Mouse (Mus musculus): ENCODE measurements around the gene Lhfpl5.

Gene Lhfpl5

GRCm38 (mm10) chr17:28572521-28572920 is 2.9 kb upstream of the Lhfpl5 start:
- no peak for DNase-seq (ENCODE audit: low spot score in 2 of 2)

- DNase-seq (ENCODE audit: low spot score in 2 of 2), result no peak
Measured at GRCm38 (mm10) chr17:28572941-28573340, 2.5 kb upstream of the Lhfpl5 start.

GRCm38 (mm10) chr17:28580396-28580795 is 5.0 kb downstream of the Lhfpl5 start:
- DNase-seq (ENCODE audit: low spot score in 2 of 2), result peak in 1 of 2 experiments; percentile 59

GRCm38 (mm10) chr17:28581056-28581455 is 5.6 kb downstream of the Lhfpl5 start:
- no peak for DNase-seq (ENCODE audit: low spot score in 2 of 2)

GRCm38 (mm10) chr17:28586509-28586908 is 11.1 kb downstream of the Lhfpl5 start:
- no peak for DNase-seq (ENCODE audit: low spot score in 2 of 2)

- DNase-seq (ENCODE audit: low spot score in 2 of 2), result no peak
Measured at GRCm38 (mm10) chr17:28588591-28588990, 13.2 kb downstream of the Lhfpl5 start.

- no peak for DNase-seq (ENCODE audit: low spot score in 2 of 2)
Measured at GRCm38 (mm10) chr17:28590596-28590995, 15.2 kb downstream of the Lhfpl5 start.

- DNase-seq (ENCODE audit: low spot score in 2 of 2), result no peak
Measured at GRCm38 (mm10) chr17:28591476-28591875, 16.0 kb downstream of the Lhfpl5 start.

- DNase-seq (ENCODE audit: low spot score in 2 of 2), result peak; percentile 78 to 87
Measured at GRCm38 (mm10) chr17:28592998-28593397, 17.6 kb downstream of the Lhfpl5 start.

GRCm38 (mm10) chr17:28593965-28594364 is 18.5 kb downstream of the Lhfpl5 start:
- DNase-seq (ENCODE audit: low spot score in 2 of 2), result no peak

GRCm38 (mm10) chr17:28600780-28601179 is 25.3 kb downstream of the Lhfpl5 start:
- no peak for DNase-seq (ENCODE audit: low spot score in 2 of 2)

- DNase-seq (ENCODE audit: low spot score in 2 of 2), result no peak
Measured at GRCm38 (mm10) chr17:28601557-28602250, 26.3 kb downstream of the Lhfpl5 start.

GRCm38 (mm10) chr17:28609543-28609942 is 34.1 kb downstream of the Lhfpl5 start:
- no peak for DNase-seq (ENCODE audit: low spot score in 2 of 2)

- DNase-seq (ENCODE audit: low spot score in 2 of 2), result no peak
Measured at GRCm38 (mm10) chr17:28612603-28613002, 37.2 kb downstream of the Lhfpl5 start.

- DNase-seq (ENCODE audit: low spot score in 2 of 2), result no peak
Measured at GRCm38 (mm10) chr17:28613096-28613495, 37.7 kb downstream of the Lhfpl5 start.

- DNase-seq (ENCODE audit: low spot score in 2 of 2), result no peak
Measured at GRCm38 (mm10) chr17:28615332-28615731, 39.9 kb downstream of the Lhfpl5 start.

- DNase-seq (ENCODE audit: low spot score in 2 of 2), result no peak
Measured at GRCm38 (mm10) chr17:28617636-28618035, 42.2 kb downstream of the Lhfpl5 start.

- no peak for DNase-seq (ENCODE audit: low spot score in 2 of 2)
Measured at GRCm38 (mm10) chr17:28618124-28618523, 42.7 kb downstream of the Lhfpl5 start.

- no peak for DNase-seq (ENCODE audit: low spot score in 2 of 2)
Measured at GRCm38 (mm10) chr17:28618775-28619174, 43.3 kb downstream of the Lhfpl5 start.

GRCm38 (mm10) chr17:28621381-28622299 is 46.2 kb downstream of the Lhfpl5 start:
- DNase-seq (ENCODE audit: low spot score in 2 of 2), result peak; percentile 76 to 82

GRCm38 (mm10) chr17:28622300-28622759 is 46.9 kb downstream of the Lhfpl5 start, which contains the start of gene Srpk1:
Gene Srpk1, minus strand, starts transcription at chr17:28622709.
- peak; percentile 94 to 95 for DNase-seq (ENCODE audit: low spot score in 2 of 2)

- DNase-seq (ENCODE audit: low spot score in 2 of 2), result no peak
Measured at GRCm38 (mm10) chr17:28624841-28625240, 49.4 kb downstream of the Lhfpl5 start.

GRCm38 (mm10) chr17:28625327-28625726 is 49.9 kb downstream of the Lhfpl5 start:
- no peak for DNase-seq (ENCODE audit: low spot score in 2 of 2)
